Mouse (Mus musculus) erythroblast, embryonic 14.5 days (primary cell): ENCODE results near the gene Dctpp1.

Experiments
- GATA1 ChIP-seq: IDR thresholded peaks from 2 replicates; pipeline ENCODE4 v1.6.1; 2012; ENCODE audit warnings: low read length, inconsistent platforms, mixed read lengths
- TAL1 ChIP-seq: IDR thresholded peaks from 3 replicates; pipeline ENCODE4 v1.6.1; 2012; ENCODE audit warnings: low read length, inconsistent platforms, mixed read lengths

DNA sequence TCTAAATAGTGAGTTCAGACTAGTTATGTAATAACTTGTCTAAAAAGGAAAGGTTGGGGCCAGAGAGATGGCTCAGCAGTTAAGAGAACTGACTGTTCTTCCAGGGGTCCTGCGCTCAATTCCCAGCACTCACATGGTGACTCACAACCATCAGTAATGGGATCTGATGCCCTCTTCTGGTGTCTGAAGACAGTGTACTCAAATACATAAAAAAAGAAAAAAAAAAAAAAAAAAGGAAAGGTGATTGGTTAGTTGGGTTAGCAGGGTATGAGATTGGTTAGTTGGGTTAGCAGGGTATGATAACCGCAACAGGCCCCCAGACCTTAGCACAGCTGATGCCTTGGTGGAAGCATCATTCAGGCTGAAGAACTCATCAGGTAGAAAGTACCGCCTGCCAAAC, 3.0 kb upstream of the Dctpp1 start:
- TF ChIP-seq TAL1 (no peak), GATA1 (no peak)
